Mouse (Mus musculus): ENCODE results near the gene Gm5565.
"Not testable (repeated sequence)": the region's sequence is repeated elsewhere in the genome, so short reads cannot be mapped to it uniquely, and the experiment has no call there.

The Gm5565 gene

DNA sequence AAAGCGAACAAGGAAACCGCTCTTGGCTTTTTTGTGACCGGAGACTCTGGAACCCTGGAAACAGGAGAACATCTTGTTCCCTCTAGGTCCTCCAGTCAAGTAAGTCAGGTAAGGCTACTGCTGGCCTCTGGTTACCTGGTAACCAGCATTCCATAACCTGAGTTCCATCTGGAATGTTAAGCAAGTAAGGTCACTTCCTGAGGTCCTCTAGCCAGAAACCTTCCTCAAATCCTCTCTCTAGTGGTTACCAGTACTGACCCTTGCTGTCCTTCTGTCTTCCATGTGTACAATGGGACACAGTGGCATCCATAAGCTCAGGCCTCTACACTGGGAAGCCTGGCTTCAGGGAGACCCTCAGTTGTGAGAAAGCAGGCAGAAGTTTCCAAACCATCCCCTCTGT is at the start of gene Gm5565:
Gene Gm5565 (minus strand): TSS at position 101 of the 400 bp plus-strand sequence.
- not testable (repeated sequence) for DNase-seq (ENCODE audit: low spot score)

DNA sequence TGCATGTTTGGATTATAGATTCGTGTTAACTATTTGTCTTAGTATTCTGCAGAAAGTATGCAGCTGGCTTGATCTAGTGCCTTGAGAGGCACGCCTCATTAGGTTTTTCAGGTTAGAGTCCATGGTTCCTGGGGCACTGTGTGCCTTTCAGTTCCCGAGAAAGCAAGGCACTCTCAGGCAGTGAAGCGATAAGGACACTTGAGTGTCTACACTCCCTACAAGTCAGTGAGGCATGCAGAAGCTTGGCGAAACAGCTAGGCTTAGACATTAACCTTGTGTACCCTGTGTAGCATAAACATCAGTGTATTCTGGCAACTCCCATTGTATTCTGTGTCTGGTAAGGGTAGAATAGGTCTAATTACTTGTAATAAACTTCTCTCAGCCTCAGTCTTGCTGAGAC is 45.2 kb upstream of the Gm5565 start:
- DNase-seq (ENCODE audit: low spot score), result no peak

DNA sequence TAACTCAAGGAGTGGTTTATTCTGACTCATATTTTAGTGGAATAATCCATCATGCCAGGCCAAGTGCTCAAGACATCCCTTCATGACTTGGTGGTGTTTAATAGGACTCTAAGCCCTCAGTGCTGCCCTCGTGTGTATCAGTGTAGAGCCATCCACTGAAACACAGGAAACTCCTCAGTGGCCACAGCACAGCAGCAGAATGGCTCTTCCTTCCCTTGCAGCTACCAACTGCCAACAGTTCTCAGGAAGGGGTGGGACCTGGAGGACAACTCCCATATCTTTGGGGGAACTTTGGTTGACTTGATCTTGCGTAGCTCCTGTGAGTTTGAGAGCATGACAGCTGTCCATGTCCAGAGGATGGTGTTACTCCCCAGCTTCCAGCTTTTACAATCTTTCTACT is 43.6 kb upstream of the Gm5565 start:
- DNase-seq (ENCODE audit: low spot score), result no peak

DNA sequence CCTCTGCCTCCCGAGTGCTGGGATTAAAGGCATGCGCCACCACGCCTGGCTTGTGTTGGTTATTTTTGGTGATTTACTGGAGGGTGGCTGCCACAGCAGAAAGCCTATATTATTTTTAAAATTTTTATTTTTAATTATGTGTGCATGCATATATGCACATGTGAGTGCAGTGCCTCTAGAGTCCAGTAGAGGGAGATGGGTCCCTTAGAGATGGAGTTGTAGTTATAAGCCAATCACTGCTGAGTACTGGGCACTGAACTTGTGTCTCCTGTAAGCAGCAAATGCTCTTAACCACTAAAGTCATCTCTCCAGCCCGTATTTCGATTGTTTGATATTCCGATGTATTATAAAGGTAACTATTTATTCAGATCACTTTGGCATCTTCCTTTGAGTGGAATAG is 40.2 kb upstream of the Gm5565 start:
- DNase-seq (ENCODE audit: low spot score), result no peak

DNA sequence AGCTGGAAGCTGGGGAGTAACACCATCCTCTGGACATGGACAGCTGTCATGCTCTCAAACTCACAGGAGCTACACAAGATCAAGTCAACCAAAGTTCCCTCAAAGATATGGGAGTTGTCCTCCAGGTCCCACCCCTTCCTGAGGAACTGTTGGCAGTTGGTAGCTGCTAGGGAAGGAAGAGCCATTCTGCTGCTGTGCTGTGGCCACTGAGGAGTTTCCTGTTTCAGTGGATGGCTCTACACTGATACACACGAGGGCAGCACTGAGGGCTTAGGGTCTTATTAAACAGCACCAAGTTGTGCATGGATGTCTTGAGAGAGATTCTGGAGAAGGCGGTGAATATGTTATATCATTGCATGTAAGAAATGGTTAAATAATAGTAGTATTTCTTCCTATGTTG is 39.2 kb upstream of the Gm5565 start:
- no peak for DNase-seq (ENCODE audit: low spot score)

DNA sequence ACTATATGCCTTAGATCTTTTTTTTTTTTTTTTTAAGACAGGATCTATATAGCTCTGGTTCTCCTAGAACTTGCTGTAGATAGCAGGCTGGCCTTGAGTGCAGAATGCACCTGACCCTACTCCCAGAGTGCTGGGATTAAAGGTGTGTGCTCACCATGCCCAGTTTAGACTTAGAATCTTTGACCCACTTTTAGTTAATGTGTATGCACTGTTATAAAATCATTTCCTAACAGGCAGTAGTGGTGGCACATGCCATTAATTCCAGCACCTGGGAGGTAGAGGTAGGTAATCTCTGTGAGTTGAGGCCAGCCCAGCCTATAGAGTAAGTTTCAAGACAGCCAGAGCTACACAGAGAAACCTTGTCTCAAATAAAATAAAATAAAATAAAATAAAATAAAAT is 38.7 kb upstream of the Gm5565 start:
- DNase-seq (ENCODE audit: low spot score), result no peak

DNA sequence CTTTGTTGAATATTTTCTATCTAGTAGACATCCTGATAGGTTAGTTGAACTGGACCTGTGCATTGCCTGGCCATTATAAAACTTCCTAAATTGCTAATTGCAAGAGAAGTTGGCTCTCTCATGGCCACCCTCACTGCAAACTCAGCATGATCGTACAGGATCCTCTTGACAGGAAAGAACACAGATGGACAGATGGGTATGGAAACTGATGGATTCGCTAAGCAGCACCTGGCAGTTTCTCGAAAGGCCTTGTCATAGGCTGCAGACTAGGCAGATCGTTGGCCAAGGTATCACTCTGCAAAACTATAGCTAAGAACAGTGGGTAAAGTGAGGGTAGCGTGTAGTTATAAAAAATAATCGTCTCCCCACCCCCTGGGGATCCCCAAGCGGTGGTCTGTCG is 33.0 kb upstream of the Gm5565 start:
- DNase-seq (ENCODE audit: low spot score), result no peak

DNA sequence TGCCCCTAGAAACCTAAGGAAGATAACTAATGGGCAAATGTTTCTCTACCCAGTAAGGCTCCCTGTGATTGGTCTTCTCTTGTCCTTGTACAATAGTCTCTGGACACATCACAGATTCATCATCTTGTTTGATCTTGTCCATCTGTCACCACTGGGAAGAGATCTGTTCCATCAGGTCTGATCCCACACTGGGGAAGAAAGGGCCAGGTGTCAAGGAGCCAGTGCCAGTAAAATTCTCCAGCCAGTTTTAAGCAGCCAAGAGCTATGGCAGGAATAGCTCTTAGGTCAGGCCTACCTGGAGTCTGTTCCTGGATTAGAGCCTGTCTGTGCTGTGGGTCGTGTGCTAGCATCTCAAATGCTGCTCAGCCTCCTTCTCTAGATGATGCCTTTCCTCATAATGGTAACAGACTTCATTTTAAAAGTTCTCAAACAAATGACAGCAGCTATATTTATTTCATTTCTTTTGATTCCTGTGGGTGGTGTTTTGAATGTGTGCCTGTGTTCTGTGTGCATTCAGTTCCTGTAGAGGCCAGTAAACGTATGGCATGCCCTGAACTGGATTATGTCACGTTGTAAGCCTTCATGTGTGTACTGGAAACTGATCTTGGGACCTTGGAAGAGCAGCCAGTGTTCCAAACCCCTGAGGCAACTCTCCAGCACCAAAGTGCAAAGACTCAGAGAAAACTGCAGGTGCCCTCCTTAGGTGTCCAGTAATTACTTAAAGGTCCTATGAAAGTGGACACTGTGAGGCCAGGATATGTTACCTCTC is 30.3 kb upstream of the Gm5565 start:
- no peak for DNase-seq (ENCODE audit: low spot score)

DNA sequence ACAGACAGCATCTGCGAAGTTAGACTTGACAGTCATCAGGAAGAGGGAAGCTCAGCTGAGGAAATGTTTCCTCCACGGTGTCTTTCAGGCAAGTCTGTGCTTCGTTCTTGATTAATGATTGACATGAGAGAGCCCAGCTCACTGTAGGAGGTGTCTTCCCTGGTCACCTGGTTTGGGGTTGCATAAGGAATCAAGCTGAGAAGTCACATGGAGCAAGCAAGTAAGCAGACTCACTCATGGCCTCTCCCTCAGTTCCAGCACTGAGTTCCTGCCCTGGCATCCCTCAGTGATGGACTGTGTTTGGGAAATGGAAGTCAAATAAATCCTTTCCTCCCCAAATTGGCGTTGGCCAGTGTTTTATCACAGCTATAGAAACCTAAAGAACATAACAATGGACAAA is 29.8 kb upstream of the Gm5565 start:
- no peak for DNase-seq (ENCODE audit: low spot score)

DNA sequence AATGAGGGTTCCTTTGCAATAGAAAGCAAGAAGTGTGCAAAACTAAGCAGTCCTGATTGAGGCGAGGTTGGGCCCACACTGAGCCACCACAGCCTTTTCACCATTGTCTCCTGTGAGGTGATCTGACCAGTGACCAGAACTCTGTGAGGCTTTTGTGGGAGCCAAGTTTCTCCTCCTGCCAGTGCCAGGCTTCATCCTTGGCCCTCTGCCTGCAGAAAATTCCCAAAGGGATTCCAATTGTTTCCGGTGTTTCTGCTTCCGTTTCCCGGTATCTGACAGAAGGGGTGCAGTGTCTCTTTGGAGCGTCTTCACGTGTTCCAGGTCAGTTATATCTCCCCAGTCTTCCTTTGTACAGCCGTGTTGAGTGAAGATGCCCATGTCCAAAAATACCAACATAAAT is 28.4 kb upstream of the Gm5565 start:
- no peak for DNase-seq (ENCODE audit: low spot score)

DNA sequence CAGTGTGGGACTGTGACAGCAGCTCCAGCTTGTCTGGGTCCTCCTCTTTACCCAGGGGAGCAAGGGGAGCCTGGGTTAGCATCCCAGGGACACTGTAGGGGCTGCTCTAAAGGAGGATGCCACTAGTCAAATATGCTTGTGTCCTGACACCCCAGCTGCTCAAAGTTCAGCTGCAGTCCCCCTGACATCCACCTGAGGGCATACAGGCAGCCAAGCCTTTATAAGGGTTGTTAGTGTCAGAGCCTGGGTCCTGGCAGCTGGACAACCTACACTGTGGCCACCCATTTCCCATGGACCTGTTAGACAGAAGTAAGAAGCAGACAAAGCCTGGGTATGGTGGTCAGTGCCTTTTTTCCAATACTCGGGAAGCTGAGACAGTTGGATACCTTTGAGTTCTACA is 27.8 kb upstream of the Gm5565 start:
- no peak for DNase-seq (ENCODE audit: low spot score)

DNA sequence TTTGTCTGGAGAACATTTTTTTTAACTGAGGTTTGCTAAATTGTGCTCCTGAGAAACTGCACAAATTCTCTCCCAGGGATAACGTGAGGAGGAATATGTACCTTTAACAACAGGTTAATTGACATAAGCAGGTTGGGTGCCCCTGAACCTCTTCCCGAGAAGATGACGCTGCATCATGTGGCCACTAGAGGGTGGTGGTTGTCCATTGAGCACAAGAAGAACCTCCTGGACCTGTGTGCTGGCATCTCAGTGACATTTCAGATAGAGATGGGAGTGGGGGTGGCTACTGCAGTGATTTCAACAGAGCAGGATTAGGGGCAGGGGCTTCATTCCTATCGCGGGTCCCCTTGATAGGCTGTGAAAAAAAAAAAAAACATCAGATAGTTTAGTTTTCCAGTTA is 27.1 kb upstream of the Gm5565 start:
- peak; percentile 51 for DNase-seq (ENCODE audit: low spot score)

DNA sequence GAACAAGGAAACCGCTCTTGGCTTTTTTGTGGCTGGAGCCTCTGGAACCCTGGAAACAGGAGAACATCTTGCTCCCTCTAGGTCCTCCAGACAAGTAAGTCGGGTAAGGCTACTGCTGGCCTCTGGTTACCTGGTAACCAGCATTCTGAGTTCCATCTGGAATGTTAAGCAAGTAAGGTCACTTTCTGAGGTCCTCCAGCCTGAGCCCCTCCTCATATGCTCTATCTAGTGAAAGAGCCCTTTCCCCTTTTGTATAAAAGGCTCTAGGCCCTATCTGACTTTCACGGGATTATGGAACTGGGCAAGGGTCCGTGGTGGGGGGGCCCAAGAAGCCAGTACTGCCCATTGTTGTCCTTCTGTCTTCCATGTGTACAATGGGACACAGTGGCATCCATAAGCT is 24.9 kb upstream of the Gm5565 start, which contains the start of gene 1700001J03Rik:
Gene 1700001J03Rik (minus strand): TSS at position 101 of the 400 bp plus-strand sequence.
- DNase-seq (ENCODE audit: low spot score), result not testable (repeated sequence)

DNA sequence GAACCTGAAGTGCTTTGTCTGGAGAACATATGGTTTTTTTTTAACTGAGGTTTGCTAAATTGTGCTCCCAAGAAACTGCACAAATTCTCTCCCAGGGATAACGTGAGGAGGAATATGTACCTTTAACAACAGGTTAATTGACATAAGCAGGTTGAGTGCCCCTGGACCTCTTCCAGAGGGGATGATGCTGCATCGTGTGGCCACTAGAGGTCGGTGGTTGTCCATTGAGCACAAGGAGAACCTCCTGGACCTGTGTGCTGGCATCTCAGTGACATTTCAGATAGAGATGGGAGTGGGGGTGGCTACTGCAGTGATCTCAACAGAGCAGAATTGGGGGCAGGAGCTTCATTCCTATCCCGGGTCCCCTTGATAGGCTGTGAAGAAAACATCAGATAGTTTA is 12.4 kb upstream of the Gm5565 start:
- DNase-seq (ENCODE audit: low spot score), result not testable (repeated sequence)

DNA sequence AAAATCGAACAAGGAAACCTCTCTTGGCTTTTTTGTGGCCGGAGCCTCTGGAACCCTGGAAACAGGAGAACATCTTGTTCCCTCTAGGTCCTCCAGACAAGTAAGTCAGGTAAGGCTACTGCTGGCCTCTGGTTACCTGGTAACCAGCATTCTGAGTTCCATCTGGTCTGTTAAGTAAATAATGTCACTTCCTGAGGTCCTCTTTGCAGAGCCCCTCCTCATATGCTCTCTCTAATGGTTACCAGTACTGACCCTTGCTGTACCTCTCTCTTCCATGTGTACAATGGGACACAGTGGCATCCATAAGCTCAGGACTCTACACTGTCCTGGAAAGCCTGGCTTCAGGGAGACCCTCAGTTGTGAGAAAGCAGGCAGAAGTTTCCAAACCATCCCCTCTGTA is 10.3 kb upstream of the Gm5565 start, which contains the start of gene Gm6309:
Gene Gm6309 (minus strand): TSS at position 101 of the 400 bp plus-strand sequence.
- DNase-seq (ENCODE audit: low spot score), result not testable (repeated sequence)

DNA sequence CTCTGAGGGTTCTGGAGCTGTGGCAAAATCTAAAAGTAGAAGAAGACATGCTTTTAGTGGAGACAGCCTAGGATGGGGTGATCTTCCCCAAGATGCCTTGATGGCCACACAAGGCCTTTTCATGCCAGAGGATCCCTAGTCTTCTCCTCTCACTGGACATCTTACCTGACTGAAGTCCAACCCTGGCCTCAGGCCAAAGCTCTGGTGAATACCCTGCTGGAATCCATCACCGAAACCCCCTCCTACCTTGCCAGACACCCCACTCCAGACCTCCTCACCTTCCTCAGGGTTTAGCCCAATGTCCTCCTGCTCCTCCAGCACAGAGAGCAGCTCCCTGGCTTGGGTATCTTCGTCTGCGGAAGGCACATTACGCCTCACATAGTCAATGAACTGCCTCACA is 2.0 kb downstream of the Gm5565 start:
- not testable (repeated sequence) for DNase-seq (ENCODE audit: low spot score)

DNA sequence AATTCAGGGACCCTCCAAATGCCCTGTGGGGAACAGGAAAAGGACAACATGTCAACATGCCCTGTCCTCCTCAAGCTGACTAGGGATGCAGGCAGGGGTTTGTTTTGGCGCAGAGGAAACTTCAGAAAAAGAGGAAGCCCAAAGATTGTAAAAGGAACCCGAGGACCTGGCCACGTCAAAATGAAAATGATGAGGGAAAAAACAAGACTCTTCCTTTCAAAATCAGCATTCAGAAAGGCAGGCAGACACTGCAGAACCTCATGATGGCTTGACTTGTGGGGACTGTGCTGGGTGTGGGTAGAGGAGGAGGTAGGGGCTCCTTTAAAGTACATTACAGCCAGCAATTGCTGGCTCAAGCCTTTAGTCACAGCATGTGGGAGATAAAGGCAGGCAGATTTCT is 9.9 kb downstream of the Gm5565 start:
- DNase-seq (ENCODE audit: low spot score), result no peak

DNA sequence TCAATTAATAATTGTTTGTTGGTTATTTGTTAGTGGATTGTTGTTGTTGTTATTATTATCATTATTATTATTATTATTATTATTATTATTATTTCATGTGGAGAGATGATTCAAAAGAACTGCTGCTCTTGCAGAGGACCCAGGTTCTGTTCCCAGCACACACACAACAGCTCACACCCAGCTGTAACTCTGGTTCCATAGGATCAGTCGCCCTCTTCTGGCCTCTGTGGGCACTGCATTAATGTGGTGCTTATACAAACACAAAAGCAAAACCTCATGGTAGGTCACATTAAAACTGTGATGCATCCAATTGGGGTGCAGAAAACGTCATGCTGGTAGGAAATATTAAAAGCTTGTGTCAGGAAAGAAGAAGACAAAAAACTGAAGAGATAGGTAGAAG is 12.4 kb downstream of the Gm5565 start:
- no peak for DNase-seq (ENCODE audit: low spot score)

Data from ovary, postnatal 14 days (tissue).